Mouse (Mus musculus): ENCODE measurements around the gene Ubtd2. TPM values are rescaled to one million over a fixed set of nuclear protein-coding genes. Genes with fewer than 3 reads are reported as not detected.

Gene Ubtd2
- total RNA-seq, 1 experiment from 2014 or later, result 2.6 TPM

DNA sequence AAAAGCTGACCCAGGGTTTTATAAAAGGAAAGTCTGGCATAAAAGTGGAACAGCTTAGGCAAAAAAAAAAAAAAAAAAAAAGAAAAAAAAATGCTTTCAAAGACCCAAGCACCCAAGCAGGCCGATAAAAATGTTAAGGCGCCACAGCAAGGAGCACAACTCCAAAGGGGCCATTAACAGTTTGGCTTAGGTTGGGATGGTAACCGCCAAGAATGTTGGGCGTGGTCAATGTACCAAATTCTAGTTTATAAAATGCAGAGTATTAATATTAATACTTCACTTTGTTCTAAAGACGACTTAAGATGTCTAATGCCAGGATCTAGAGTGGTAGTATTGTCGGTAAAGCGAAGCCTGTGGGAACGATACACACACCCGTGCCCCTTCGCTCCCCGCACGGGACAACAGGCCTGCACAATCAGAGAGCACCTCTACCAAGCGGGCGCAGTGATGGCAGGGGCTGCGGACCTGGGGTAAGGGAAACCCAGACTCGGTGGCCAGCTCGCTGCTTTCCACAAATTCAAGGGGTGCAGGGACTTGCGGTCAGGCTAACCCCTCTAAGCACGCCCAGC, 855 bp upstream of the Ubtd2 start:
- peak; percentile 33 for ATAC-seq (replicated peaks; ENCODE audit: insufficient number of reproducible peaks, low FRiP score, low TSS enrichment, poor library complexity, severe bottlenecking)

DNA sequence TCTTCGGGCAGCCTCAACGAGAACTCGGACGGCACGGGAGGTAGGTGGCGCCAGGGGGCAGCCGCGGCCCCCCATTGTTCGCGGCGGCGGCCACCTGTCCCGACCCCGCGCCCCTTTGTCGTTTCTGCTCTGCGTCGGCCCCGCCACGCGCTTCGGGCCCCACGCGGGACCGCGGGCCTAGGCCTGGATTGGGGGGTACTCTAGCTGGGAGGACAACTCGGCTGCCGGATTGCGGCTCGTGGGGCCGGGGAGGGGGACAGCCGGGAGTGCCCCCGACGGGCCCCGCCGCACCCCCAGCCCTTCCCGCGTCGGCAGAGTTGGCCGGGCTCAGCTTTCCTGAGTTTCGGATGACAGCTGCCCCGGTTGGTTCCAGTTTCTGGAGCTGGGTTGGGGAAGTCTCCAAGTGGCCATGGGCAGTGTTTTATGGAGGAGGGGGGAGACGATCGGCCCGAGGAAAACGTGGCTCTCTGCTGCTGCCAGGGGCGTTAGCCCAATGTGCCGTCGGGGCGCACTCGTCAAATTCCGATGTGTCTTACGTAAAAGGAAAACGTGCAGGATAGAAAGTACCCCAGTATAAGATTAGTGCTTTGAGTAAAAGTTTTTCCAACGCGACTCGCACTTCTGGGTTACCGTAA, 454 bp downstream of the Ubtd2 start:
- ATAC-seq (replicated peaks; ENCODE audit: insufficient number of reproducible peaks, low FRiP score, low TSS enrichment, poor library complexity, severe bottlenecking), result no peak

DNA sequence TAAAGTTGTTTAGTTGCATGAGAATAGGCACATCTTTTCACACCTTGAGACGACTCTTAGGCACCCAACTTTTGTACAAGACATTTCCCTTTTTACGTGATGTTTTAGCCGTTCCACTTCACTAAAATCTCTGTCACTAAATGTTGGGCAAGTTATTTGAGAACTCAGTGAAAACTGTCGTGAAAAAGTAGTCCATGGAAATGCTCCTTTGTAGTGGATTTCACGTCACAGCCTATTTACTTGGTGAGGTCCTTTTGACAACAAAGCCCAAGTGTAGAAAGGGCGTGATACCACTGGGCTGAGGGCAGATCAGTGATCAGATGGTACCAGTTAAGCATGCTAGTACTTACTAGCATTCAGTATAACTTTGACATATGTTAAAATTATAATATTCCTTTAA, 1.2 kb downstream of the Ubtd2 start:
- ATAC-seq (replicated peaks; ENCODE audit: insufficient number of reproducible peaks, low FRiP score, low TSS enrichment, poor library complexity, severe bottlenecking), result no peak

DNA sequence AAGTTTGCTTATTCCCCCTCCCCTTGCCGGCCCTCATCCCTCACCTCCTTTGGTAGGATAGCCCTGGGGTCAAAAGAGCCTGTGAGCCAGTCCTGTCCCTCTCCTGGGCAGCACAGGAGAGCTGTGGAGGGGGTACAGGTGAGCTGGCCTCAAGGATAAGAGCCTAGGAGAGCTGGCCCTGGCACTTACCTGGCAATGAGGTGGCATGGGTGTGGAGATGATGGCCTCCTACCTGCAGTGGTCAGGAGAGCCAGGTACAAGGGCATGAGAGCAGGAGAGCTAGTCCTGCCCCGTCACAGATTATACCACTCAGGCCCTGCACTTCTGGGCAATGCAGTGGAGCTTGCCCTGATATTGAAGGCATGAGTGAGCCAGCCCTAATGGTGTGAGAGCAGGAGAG, 9.1 kb downstream of the Ubtd2 start:
- no peak for ATAC-seq (replicated peaks; ENCODE audit: insufficient number of reproducible peaks, low FRiP score, low TSS enrichment, poor library complexity, severe bottlenecking)

DNA sequence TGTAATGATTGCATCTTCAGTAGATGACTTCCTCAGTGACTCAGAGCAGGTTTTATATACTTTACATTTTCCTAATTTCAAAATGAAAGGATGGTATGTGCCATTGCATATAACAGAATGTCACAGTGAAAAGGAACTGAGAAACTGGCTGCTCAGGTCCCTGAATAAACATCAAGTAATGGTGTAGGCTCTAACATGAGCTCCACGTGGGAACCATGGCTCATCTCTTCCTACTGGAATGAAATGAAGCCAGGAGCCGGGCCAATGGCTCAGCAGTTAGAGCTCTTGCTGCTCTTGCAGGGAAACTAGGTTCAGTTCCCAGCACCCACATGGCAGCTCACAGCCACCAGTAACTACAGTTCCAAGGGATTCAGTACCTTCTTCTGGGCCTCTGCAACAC, 16.8 kb downstream of the Ubtd2 start:
- no peak for ATAC-seq (replicated peaks; ENCODE audit: insufficient number of reproducible peaks, low FRiP score, low TSS enrichment, poor library complexity, severe bottlenecking)

DNA sequence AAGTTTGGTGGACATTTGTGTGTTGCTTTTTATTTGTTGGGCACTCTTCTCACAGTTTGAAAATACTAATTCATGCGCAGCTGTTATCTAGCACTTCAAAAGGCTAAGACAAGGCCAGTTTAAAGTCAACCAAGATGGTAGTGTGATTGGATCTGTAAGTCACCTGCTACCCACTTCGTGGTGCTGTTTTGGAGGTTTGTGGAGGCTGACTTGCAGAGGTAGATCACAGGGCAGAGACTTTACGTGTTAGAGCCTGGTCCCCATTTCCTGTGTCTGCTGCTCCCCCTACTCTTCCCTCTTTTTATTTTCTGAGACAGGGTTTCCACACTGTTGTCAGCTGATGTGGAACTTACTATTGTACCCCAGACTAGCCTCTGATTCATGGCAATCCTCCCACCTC, 19.6 kb downstream of the Ubtd2 start:
- ATAC-seq (replicated peaks; ENCODE audit: insufficient number of reproducible peaks, low FRiP score, low TSS enrichment, poor library complexity, severe bottlenecking), result no peak

DNA sequence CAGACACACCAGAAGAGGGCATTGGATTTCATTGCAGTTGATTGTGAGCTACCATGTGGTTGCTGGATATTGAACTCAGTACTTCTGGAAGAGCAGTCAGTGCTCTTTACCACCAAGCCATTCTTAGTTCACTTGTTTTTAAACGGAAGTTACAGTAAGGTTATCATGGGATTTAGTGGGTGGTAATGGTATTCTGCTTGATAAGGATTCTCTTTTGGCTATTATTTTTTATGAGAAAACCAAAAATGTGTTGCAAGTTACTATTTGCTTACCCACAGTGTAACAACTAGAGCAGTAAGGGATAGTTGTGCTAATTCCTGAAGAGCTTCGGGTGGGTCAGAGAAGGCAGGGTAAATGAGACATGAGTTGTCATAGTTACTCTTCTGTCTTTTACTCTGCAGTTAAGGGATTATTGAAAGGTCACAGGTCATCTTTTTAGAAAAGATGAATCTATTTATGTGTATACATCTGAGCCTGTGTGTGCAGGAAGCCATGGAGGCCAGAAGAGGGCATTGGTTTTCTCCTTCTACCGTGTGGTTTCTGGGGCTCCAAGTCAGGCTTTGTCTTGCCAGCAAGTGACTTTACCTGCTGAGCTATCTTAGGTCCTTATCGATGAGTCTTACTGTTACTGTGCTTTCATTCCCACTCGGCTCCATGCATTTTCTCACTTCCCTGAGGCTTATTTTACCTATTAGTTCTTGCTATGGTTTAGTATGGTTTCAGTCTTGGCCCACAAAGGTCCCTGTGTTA, 20.5 kb downstream of the Ubtd2 start:
- no peak for ATAC-seq (replicated peaks; ENCODE audit: insufficient number of reproducible peaks, low FRiP score, low TSS enrichment, poor library complexity, severe bottlenecking)

DNA sequence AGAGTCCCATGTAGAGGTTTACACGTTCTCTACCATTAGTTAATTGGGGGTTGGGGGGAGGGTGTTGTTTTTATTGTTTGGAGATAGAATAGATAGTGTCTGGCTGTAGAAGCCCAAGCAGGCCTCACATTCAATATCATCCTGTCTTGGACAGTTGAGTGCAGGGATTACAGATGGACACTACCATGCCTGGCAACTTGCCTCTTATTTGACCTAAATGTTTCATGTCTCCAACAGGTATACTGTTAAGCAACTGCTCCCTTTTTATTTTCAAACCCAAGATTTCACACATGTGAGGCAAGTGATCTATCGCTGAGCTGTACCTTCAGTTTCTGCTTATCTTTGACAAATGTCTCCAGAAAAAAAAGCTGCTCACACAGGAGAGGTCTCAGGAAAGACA, 26.4 kb downstream of the Ubtd2 start:
- ATAC-seq (replicated peaks; ENCODE audit: insufficient number of reproducible peaks, low FRiP score, low TSS enrichment, poor library complexity, severe bottlenecking), result no peak

DNA sequence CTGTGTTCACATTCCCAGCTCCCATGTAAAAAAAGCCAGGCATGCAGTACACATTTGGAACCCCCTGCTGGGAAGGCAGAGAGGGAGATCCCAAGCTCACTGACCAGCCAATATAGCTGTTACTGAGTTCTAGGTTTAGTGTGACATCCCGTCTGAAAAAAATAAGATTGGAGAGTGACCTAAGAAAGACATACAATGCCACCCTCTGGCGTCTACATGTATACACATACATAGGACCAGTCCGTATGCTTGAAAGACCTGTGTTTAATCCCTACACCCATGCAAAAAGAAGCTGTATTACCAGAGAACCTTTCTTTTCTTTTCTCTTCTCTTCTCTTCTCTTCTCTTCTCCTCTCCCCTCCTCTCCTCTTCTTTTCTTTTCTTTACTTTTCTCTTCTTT, 30.1 kb downstream of the Ubtd2 start:
- ATAC-seq (replicated peaks; ENCODE audit: insufficient number of reproducible peaks, low FRiP score, low TSS enrichment, poor library complexity, severe bottlenecking), result no peak

DNA sequence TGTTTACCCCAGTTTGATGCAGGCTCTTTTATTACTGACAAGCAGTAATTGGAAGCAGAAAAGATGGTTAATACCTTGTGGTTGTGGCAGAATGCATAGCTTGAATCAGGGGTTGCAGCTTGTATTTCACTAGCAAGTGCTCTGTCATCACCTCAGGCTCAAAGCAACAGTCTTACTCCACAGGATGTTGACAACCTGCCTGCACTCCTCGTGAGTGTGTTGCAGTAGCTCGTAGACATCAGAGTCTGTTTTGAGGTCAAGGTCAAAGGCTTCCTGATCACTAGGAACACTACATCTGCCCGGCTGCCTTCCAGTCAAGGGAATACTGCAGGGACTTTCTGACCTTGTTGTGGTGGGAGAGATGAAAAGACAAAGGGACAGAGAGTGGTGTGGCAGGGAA, 31.5 kb downstream of the Ubtd2 start:
- ATAC-seq (replicated peaks; ENCODE audit: insufficient number of reproducible peaks, low FRiP score, low TSS enrichment, poor library complexity, severe bottlenecking), result no peak

DNA sequence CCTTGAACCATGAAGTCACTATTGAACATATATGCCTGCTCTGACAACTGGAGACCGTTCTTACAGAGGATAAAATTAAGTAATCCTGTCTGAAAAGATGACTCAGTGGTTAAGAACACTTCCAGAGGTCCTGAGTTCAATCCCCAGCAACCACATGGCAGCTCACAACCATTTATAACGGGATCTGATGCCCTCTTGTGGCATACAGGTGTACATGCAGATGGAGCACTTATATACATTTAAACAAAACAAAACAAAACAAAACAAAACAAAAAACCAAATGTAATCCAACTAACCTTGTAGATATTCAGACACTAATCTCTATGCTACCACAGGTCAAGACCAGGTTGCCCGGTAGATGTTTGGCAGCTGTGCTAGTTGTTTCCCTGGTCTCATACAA, 32.3 kb downstream of the Ubtd2 start:
- no peak for ATAC-seq (replicated peaks; ENCODE audit: insufficient number of reproducible peaks, low FRiP score, low TSS enrichment, poor library complexity, severe bottlenecking)

DNA sequence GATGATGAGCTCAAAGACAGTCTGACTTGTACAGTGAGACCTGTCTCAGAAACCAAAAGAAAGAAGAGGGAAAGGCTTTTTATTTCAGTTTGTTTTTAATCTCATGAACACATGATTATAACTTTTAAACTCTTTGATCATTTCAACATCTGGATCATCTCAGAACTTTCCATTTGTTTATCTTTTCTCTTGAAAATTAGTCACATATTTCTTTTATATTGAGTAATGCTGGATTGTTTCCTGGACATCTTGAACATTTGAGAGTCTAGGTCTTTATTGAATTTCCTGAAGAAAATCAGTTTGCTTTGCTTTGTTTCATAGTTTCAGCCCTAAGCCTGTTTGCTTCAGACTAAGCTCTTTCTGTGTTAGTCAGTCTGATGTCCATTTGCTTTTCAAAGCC, 33.2 kb downstream of the Ubtd2 start:
- ATAC-seq (replicated peaks; ENCODE audit: insufficient number of reproducible peaks, low FRiP score, low TSS enrichment, poor library complexity, severe bottlenecking), result no peak

DNA sequence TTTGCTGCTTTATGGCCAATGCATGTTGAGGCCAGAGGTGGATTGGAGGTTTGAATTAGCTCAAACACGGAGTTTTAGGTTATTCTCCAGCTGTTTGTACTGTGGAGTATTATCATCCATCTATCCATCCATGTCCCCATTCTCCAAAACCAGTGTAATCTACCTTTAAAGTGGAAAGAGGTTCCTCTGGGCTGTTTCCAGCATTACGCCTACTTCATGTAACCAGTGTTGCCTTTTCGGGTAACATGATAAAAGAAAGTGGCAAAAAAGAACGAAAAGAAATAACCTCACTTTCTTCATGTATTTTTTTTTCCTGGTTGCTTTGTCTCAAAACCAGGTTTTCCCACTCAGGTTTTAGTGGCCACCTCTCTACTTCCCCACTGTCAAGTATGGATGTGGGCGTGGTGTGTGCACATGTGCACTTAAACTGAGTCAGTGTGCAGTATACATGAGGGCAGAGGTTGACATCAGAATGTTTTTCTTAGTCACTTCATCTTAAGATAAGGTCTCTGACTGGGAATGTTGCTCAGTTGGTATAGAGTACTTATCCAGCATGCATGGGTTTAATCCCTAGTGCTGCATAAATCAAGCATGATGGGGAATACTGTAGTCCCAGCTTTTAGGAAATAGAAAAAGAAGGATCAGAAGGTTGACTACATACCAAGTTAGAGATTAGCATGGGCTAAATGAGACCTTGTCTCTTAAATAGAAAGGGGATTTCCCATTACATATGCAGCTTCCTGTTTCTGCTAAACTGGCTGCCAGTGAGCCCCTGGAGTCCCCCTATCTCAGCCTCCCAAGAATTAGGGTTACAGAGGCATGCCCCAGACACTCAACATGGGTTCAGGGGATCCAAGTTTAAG, 33.9 kb downstream of the Ubtd2 start:
- ATAC-seq (replicated peaks; ENCODE audit: insufficient number of reproducible peaks, low FRiP score, low TSS enrichment, poor library complexity, severe bottlenecking), result peak; percentile 66; the same call in 1 of the 2 replicates

DNA sequence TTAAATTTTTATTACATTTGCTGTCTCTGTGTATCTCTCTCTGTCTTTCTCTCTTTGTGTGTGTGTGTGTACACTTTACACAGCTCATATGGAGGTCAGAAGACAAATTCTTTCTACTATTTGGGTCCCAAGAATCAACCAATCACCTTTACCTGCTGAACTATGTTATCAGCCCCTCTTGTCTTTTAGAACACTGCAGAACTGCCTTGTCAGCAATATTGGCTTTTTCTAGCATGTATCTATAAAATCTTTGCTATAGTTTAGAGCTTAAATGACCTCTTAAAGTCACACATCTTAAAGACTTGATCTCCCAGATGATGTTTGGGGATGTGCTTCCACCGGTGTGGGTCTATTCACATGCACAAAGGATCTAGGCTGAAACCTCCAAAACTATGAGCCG, 35.9 kb downstream of the Ubtd2 start:
- no peak for ATAC-seq (replicated peaks; ENCODE audit: insufficient number of reproducible peaks, low FRiP score, low TSS enrichment, poor library complexity, severe bottlenecking)

DNA sequence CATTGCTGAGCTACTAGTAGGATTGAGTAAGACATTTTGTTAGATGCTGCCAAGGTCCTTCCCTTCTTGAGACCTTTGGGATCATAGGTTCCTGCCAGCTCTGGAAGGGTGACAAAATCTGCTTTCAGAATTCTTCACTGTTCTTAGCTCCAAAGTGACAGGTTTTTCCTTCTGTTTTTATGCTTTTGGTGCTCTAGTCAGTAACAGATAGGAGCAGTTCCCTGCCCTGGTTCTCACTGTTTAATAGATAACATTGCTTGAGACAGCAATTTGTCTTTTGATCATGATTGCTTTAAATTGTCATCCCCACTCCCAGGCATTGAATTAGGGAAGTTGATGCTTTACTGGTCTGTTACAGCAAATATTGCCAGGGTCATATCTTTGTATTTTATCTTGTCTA, 38.1 kb downstream of the Ubtd2 start:
- ATAC-seq (replicated peaks; ENCODE audit: insufficient number of reproducible peaks, low FRiP score, low TSS enrichment, poor library complexity, severe bottlenecking), result no peak

DNA sequence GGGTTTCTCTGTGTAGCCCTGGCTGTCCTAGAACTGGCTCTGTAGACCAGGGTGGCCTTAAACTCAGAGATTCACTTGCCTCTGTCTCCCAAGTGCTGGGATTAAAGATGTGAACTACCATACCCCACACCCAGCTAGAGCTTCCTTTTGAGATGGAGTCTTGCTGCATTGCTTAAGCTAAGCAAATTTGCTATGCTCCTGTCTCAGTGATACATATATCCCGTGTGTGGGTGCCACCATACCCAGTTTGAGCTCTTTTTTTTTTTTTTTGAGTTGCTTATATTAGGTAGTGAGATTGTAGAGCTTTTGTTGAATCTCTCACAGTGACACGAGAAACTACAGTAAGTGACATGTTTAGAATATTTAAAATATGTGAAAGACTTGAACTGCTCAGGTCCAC, 40.1 kb downstream of the Ubtd2 start:
- no peak for ATAC-seq (replicated peaks; ENCODE audit: insufficient number of reproducible peaks, low FRiP score, low TSS enrichment, poor library complexity, severe bottlenecking)

DNA sequence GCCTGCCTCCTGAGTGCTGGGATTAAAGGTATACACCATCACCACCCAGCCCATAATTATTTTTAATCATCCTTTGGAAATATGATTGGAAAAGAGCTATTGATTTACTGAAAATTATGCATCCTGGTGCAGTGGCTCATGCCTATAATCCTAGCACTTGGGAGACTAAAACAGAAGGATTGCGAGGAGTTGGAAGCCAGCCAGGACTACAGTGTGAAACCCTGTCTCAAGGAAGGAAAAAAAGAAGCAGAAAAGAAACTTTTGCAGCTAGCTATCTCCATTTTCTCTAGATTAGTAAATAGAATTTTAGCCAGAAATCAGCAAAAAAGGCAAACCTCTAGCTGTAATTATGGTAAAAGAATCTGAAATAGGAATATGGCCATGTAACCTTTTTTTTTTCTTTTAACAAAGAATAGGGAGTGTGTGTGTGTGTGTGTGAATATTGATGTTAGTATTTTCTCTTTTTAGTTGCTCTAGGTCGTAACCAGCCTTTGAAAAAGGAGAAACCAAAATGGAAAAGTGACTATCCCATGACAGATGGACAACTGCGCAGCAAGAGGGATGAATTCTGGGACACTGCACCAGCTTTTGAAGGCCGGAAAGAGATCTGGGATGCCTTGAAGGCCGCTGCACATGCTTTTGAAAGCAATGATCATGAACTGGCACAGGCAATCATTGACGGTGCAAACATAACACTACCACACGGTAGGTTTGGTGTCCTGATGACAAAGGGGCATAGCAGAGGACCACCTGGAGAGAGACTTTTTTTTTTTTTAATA, 43.8 kb downstream of the Ubtd2 start:
- ATAC-seq (replicated peaks; ENCODE audit: insufficient number of reproducible peaks, low FRiP score, low TSS enrichment, poor library complexity, severe bottlenecking), result no peak

DNA sequence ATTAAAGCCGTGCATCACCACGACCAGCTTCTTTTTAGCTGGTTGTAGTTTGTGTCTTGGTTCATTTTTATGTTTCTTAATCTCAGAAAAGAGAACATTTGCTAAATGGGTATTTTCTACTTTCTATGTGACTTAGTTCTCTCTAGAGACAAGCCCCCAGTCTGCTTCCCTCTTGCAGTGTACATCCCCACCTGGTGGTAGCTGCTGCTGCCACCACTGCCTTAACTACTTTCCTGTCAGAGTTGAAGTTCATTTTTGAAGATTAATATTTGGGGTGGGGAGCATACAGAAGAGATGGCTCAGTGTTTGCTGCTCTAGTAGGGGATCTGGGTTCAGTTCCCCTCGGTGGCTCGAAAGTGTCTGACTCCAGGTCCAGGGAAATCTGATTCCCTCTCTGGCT, 44.8 kb downstream of the Ubtd2 start:
- no peak for ATAC-seq (replicated peaks; ENCODE audit: insufficient number of reproducible peaks, low FRiP score, low TSS enrichment, poor library complexity, severe bottlenecking)

DNA sequence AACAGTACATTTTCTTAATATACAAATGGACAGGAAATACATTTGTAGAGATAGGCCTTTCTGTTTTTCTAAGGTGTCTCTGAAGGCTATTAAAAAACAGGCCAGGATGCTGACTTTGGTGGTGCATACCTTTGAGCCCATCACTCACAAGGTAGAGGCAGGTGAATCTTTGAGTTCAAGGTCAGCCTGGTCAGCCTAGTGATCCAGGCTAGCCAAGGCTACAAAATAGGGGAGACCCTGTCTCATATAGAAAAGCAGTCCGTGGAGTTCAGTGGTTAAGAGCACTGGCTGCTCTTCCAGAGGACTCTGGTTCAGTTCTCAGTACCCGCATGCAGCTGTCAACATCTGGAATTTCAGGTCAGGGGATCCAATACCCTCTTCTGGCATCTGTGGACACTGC, 48.5 kb downstream of the Ubtd2 start:
- no peak for ATAC-seq (replicated peaks; ENCODE audit: insufficient number of reproducible peaks, low FRiP score, low TSS enrichment, poor library complexity, severe bottlenecking)
